Mouse (Mus musculus) layer of hippocampus, postnatal 25 days (tissue): ENCODE data around the gene Ccser1. TPM values are rescaled to one million over a fixed set of nuclear protein-coding genes. Genes with fewer than 3 reads are reported as not detected.
"Not testable (repeated sequence)": the region's sequence is repeated elsewhere in the genome, so short reads cannot be mapped to it uniquely, and the experiment has no call there.

Source experiments
- DNase-seq, 2 experiments: peaks; one replicate each; pipeline ENCODE4 v3.0.0; 2022; ENCODE audit warnings: mixed read lengths in 2 of 2, low spot score in 1 of 2; ENCODE audit errors: extremely low spot score in 1 of 2
- total RNA-seq, 2 experiments: library from RNA; stranded (reverse); gene quantifications; 2 replicates each; pipeline ENCODE4 v1.2.3; 2021

Gene Ccser1
- total RNA-seq, 2 experiments from 2014 or later, result 28.9 to 41.0 TPM

DNA sequence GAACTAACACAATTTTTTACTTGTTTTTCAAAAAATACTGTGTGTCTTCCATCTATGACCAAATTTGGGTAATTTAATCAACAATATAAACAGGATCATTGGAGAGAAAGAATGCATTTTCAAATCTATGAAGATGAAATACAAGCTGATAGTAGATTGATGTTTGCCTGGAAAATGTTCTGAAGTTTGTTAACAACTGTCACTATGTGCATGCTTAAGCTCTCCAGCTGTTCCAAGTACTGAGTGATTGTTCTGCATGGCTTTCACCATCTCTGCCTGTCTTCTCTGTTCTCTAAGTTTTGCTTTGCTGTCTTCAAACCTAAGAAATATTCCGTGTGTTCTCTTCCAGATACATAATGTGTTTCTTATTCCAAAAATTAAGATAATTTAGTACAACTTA is 751.5 kb downstream of the Ccser1 start:
- no peak for DNase-seq

DNA sequence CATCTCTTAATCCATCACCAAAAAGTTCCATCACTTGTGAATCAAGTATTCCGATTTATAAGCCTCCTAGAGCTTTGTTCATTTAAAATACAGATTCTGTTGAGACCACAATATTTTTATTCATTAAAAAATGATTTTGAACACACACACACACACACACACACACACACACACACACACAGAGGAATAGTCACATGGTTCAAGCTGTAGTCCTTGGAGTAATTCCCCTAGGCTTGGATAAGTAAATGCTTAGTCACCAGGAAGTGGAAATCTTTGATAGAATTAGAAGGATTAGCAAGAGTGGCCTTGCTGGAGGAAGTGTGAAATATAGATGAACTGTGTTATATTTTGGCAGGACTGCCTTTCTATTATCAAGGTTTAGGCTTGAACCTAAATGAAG is 756.5 kb downstream of the Ccser1 start:
- DNase-seq, result no peak

DNA sequence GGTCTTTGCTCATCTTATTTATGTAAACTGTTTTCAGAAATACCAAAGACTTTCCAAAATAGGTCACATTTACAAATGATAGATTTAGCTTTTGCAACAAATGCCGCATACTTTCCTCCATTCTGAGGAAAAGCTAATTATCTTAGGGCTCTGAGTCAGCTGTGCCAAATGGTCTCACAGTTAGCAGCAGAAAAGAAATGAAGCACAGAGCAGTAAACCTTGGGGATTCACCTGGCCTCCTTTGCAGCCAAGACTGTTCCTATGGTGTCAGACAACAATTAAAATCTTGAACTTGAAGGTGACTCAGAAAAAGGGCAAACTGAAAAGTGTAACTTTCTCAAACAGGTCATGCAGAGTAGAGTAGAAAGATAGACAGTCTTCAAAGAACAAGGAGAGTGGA is 759.1 kb downstream of the Ccser1 start:
- no peak for DNase-seq

DNA sequence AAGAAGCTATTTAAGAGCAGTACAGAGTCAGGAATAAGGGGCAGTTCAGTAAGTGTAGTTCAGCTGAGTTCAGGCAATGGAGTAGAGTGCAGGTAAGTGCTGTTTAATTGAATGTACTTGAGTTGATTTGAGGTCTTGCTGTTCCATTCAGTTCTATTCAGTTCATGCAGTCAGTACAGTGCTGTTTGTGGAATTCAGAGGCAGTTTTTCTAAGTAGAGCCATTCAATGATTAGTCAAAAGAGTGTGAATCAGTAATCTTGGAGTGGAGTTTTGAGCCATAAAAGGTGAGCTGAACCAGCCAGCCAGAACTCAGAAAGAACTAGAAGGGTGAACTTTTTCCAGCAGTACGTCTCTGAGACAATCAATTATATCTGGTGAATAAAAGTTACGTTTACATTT is 773.6 kb downstream of the Ccser1 start:
- DNase-seq, result no peak

DNA sequence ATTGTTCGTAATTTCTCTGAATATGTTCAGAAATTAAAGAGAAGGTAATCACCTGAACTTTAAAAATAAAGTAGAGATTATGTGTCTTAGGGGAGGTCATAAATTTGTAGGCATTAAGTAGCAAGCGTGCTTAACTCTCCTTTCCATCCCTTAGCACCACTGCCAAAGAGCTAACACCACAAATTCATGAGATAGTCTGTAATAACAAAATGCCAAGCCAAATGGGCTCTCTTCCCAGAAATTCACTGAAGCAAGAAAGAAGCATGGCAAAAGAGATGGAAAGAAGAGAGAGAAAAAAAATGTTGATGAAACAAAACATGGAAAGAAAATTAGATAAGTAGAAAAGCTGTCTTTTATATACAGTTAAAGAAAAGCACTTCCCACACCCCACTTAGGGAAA is 796.8 kb downstream of the Ccser1 start:
- no peak for DNase-seq

DNA sequence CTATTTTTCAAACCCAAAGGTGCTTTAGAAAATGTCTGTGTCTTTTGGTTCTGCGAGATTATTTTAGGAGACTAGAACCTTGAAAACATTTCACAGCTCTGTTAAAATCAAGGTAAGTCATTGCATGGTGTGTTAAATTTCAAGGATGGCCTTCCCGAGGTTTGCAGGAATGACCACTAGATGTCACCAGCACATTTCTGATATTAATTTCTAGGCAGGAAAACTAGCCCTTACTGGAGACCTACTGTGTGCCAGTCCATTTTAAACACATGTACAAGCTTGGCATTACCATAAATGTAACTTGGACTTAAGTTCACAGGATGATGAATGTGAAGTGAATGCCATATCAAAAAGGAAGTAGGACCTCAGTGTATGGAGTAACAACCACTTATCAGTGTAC is 798.3 kb downstream of the Ccser1 start:
- no peak for DNase-seq

DNA sequence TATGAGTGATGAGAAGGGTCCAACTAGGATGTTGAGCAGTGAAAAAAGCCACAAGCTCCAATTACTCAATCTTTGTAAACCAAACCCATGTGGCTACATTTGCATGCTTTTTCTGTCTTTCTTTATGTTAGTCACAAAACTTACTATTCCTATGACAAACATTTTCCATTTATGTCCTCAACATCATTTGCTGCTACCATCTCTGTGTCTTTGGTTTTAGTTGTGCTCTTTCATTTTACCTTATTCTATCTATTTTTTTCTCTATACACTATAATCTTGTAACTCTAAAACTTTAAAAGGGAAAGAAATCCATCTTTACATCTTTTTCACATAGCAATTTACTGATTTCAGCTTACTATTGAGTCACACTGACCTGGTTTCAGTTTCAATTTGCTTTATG is 834.2 kb downstream of the Ccser1 start:
- DNase-seq, result no peak

DNA sequence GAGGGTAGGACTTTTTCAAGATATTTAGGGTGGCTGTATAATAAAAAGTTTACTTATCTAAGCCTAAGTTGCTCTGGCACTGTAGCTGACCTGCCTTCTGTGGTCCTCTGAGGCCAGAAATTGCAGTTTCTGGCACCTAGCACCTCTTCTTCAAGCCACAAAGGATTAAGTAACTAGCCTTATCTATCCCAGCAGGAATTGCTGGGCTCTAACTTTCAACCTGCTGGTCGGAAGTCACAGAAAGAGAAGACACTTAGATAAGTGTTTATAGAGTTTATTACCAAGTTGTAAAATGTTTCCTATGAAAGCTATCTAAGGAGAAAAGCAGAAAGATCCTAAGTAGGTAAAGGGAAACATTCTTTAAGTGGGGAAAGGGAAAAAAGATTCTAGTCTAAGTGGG is 864.3 kb downstream of the Ccser1 start:
- DNase-seq, result no peak

DNA sequence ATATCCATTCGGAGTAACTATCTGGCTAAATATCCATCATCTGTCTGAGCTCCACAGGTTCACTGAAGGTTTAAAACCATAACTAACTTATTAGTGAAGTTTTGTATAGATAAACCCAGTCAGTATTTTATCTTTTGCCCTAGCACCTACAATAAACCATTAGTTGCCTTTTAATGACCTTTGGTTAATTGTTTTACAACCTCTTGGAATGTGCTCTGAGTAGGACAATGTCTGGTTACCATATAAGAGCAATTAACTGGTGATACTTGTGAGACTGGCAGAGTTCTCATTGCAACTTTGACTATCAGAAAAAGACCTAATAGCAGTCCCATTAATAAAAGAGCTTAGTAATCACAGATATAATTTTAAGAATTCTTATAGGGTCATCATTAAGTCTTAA is 864.9 kb downstream of the Ccser1 start:
- DNase-seq, result not testable (repeated sequence)

DNA sequence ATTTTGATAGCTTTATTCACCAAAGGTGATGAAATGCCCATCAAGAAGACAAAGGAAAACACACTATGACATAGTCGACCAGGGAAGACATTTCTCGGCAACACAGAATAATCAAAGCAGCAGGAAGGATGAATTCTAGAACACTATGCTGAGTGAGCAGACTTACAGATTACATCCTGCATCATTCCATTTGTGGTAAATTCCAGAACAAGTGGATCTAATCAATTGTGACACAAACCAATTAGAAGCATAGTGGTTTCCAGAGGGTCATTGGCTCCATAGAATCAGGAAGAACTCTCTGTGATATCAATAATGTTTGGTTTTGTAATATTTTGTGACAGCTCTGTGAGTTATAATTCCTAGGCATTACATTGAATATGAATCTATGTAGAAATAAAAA is 875.2 kb downstream of the Ccser1 start:
- no peak for DNase-seq

DNA sequence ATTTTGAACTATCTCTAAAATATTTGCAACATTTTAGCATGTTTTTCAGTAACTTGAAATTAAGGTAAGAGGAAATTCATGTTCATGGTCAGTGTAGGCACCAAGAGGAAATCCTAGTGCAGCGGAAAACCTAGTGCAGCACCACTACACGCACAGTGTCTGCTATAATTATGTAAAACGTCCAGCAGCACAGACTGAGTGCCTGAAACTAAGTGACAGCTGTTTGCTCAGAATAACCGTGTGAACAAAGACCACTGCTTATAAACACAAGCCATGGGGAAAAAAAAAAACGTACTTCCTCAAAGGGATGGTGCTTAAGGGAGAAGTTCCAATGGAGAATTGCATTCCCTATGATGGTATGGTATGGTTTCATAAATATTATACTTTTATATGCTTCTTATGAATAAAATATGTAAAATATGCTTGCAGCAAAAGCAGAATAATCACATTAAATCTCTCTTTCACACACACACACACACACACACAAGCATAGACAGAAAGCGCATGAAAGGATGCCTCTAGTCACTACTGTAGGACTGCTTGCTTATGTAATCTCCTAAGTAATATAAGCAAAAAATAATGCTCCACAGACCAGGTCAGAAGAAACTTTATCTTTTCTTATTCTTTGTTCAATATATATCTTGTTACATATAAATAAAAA is 886.4 kb downstream of the Ccser1 start:
- DNase-seq, result no peak

DNA sequence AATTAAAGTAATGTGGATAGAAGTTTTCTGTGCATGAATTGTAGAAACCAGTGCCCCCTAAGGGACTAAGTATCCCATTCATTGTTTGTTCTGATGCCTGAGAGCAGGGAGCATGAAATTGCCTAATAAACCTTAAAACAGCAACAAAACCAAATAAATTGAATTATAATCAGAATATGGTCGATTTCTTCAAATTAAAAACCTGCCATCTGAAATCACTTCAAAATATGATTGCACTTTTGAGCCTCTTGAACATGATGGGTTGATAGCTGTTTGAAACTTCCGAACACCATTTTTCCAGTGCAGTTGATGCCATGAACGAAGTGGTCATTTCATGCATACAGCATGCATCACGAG is 886.9 kb downstream of the Ccser1 start:
- no peak for DNase-seq

DNA sequence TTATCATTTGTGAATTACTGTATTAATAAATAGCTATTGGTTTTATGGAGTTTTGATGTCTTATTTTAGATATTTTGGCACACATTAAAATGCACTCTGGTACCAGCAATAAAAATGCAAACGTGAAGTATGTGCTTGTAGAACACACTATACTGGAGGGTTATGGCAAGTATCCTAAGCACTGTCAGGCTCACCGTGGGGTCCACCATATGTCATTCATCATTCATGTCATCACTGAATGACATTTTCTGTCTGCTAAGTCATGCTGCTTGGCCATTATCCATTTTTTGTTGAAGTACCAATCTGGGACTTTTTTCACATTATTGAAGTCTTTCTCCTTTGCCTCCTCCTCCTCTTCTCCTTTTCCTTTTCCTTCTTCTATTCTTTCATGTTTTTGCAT is 925.3 kb downstream of the Ccser1 start:
- no peak for DNase-seq

DNA sequence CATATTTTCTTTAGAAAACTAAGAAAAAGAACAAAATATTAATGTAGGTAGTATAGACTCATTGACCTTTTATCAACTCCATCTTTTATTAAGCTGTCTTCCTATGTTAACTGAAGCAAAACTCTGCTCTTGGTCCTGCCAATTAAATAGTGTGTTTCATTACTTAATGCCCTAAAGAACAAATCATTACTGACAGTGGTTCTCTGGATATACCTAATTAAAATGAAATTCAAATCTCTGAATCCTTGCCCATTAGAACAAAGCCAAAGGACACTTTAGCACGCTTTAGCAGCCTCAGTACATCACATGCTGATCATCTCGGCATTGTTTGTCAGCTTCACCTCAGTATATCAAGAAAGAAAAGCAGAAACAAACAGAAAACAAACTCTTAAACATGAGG is 952.4 kb downstream of the Ccser1 start:
- DNase-seq, result no peak

DNA sequence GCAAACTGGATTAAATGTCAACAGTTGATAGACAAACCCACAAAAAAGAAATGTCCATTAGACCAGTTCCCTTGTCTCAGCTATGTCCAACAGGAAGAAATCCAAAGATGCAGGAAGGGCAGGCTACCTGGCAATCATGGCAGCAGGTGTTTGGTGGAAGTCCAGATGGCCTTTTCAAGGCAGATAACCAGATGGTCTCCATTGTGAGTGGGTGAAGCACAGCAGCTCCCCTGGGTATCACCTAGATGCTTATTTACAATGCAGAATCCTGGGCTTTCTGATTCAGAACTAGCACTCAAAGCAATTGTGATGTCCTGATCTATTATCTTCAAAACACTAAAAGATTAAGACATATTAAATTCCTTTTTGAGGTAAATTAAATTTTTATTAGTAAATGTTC is 980.2 kb downstream of the Ccser1 start:
- no peak for DNase-seq

DNA sequence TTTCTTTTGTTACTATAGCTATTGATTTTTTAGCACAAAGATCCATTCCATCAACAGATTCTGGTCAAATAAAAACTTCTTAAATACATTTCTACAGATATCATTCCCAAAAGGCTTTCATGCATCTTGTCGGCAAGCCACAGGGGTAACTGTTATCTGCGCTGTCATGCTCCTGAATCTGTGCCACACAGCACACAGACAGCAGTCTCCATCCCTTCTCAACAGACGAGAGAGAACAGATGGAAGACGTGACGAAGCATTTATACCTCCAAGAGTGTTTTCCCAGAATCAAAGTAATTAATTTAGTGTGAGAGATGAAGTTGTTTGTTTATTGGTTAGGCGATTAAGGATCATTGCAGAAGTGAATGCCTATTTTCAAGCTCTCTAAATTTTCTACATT is 982.5 kb downstream of the Ccser1 start:
- DNase-seq, result no peak

DNA sequence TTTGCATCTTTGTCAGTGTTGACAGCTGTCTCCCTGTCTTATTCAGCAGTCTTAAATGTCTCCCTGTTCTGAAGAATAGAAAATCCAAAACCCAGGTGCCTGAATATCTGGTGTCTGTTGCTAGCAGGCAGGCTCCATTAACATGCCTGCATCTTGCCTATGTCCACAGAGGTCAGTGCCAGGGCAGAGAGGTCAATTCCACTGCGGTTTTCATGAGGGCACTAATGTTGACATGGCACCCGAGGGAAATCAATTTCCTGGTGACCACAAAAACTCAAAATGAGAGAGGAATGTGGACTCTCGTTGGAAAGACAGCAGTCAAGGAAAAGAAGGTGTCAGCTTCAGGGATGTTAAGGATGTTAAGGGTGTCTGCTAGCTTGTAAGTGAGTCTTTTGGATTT is 983.7 kb downstream of the Ccser1 start:
- DNase-seq, result no peak

DNA sequence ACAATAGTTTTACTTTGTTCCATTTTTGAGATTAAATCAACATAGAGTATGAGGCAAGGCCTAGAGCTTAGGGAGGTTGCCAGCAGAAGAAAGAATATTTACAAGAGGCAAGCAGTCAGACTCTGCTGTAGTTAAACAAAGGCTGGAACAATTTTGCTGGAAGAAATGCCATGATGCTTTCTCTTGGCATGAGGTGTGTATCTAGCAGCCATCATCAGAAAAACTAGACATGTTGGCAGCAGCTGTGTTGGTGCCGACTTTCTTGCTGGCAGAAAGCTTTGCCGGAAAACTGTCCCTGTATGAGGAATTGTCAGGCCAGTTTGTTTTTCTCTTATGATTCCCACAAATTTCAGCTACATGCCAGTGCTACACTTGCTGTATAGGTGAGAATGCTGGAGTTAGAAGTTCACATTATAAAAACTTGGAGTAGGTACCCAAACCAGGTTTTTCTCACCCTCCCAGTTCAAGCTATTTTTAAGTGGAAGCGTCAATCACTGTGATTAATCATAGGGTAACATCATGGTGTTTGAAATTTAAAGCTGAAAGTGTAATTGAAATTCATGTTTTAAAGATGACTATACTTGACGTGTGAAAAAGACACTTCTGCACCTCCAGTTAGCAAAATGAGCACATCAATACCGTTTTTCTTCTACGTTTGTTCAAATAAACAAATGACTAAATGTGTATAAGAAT is 1016.5 kb downstream of the Ccser1 start:
- DNase-seq, result no peak

DNA sequence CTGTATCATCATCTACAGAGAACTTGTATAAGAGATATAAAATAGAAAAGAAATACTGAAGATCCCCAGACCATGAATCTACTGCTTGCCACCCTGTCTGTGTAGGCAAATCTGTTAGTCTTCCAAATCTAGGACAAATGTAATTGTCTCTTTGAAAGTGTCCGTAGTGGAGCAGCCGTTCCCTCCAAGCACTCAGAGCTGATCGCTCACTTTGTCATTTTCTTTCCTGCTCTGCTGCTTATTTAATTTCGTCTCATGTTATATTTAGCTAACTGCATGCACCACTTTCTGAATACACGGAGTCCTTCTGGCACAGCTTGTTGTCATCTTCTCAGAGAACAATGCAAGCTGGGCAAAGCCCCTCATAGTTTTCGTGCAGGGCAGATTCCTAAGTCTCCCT is 1018.6 kb downstream of the Ccser1 start:
- no peak for DNase-seq

DNA sequence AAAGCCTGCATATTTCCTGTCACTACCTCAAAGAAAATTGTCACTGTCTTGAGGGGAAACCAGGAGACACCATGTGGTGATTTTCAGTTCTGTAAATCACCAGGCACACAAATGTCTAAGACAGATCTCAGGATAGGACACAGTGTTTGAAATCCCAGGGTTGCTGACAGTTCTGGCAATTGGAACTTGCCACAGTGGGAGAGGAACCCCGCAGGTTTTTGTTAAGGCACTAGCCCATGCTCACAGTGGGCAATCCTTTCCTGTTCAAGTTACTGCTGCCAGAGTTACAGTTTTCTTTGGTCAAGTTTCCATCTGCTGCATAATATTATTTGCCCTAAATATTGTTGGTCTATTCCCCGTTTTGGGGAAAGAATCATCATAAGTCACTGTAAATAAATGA is 1024.9 kb downstream of the Ccser1 start:
- DNase-seq, result no peak

DNA sequence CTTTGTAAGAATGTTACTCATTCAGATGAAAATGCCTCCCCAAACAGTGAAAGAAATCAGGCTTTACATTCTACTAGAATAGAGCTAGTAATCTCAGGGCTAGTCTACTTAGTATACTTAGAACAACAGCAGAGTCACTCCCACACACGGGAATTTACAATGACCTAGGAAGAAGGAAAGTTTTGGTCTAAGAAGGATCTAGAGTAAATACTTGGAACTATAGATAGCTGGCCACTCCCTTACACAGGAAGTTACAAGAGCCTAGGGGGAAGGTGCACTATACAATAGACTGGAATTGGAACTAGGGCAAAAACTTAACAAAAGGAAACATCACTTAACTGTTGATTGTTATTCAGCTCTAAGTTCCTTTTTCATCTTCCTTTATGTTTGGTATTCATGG is 1041.7 kb downstream of the Ccser1 start:
- DNase-seq, result no peak

DNA sequence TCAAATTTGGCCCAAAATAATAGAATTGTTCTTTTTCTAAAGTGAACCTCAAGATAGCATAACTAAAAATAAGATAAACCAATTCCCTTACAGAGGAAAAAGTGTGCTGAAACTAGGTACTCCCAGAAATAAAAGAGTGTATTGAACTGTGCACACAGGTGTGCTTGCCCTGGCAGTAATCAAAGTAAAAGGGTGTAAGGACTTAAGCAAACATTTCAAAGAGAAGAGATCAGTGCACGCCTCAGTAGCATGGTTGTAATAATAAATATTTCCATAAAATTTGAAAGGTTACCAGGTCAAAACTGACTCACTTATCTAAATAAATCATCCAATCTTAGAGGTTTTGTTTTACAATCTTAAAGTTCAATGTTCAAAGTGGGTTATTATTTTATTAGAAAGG is 1083.8 kb downstream of the Ccser1 start:
- DNase-seq, result no peak

DNA sequence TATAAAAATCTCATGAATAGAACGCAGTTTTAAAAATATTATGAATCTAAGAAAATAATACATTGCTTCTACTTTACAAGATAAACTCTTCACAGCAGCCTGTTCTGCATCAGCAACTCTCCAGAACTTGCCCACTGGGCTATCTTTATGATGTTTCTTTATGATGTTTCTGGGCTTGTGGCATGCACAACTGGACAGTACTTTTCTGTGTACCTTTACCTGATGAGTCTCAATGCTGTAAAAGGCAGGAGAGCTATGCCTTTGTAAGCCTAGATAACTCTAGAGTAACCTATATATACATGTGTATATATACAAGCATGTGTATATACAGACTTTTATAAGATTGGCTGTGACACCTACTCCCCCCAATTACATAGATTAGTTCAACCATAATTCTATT is 1084.4 kb downstream of the Ccser1 start:
- no peak for DNase-seq
